Mouse (Mus musculus): ENCODE data around the gene Ren1. TPM values are rescaled to one million over a fixed set of nuclear protein-coding genes. Genes with fewer than 3 reads are reported as not detected.
A peak's percentile ranks its signal among the peaks of the same experiment; 100 is the strongest.

Gene Ren1
- total and polyA plus RNA-seq, 3 experiments, result not detected

GRCm38 (mm10) chr1:133311946-133312345 lies 38.4 kb upstream of the Ren1 start:
- no peak for DNase-seq (ENCODE audit: low spot score)
- Histone ChIP-seq H3K9me3 (replicated peaks) (no peaks in the 10 kb centered on the region), H3K4me1 (ENCODE audit: insufficient read depth, low read depth, low read length) (no peaks in the 10 kb centered on the region), H3K36me3 (replicated peaks) (no peaks in the 10 kb centered on the region), H3K4me3 (ENCODE audit: low read depth, low read length) (no peak overlapping the region), H3K27me3 (ENCODE audit: insufficient read depth, low read length) (peaks cover 4% of the 10 kb centered on the region; the same call in 1 of the 2 replicates)
- TF ChIP-seq GATA2 (IDR thresholded peaks at IDR 0.05; ENCODE audit: borderline replicate concordance, low read depth, low read length) (no peak), GATA1 (IDR thresholded peaks at IDR 0.05; ENCODE audit: borderline replicate concordance, low read length) (no peak), TAL1 (conservative IDR thresholded peaks at IDR 0.05; ENCODE audit: low read depth, low read length) (no peak), CTCF (IDR thresholded peaks at IDR 0.05; ENCODE audit: low read depth, low read length) (no peak), POLR2AphosphoS5 (IDR thresholded peaks at IDR 0.05; ENCODE audit: insufficient replicate concordance, low read depth, low read length) (no peak)
- no peak for ATAC-seq (ENCODE audit: extremely low read depth, insufficient number of reproducible peaks, low FRiP score, poor library complexity, severe bottlenecking)

GRCm38 (mm10) chr1:133314364-133314763 lies 35.9 kb upstream of the Ren1 start:
- no peaks in the 10 kb centered on the region for H3K4me1 ChIP-seq (ENCODE audit: insufficient read depth, low read depth, low read length)
- H3K9me3 ChIP-seq (replicated peaks), result peaks cover 4% of the 10 kb centered on the region; the same call in 1 of the 2 replicates
- no peak overlapping the region for H3K4me3 ChIP-seq (ENCODE audit: low read depth, low read length)
- peak; percentile 67 for TF ChIP-seq CTCF (IDR thresholded peaks at IDR 0.05; ENCODE audit: low read depth, low read length)
- no peak for TF ChIP-seq POLR2AphosphoS5 (IDR thresholded peaks at IDR 0.05; ENCODE audit: insufficient replicate concordance, low read depth, low read length)
- TF ChIP-seq GATA2 (IDR thresholded peaks at IDR 0.05; ENCODE audit: borderline replicate concordance, low read depth, low read length), result no peak
- TF ChIP-seq GATA1 (IDR thresholded peaks at IDR 0.05; ENCODE audit: borderline replicate concordance, low read length), result no peak
- no peak for TF ChIP-seq TAL1 (conservative IDR thresholded peaks at IDR 0.05; ENCODE audit: low read depth, low read length)
- DNase-seq (ENCODE audit: low spot score) (no peak), ATAC-seq (ENCODE audit: extremely low read depth, insufficient number of reproducible peaks, low FRiP score, poor library complexity, severe bottlenecking) (no peak)
- no peaks in the 10 kb centered on the region; the same call in 1 of the 2 replicates for H3K27me3 ChIP-seq (ENCODE audit: insufficient read depth, low read length)
- no peaks in the 10 kb centered on the region for H3K36me3 ChIP-seq (replicated peaks)

GRCm38 (mm10) chr1:133315775-133316174 lies 34.5 kb upstream of the Ren1 start:
- no peak overlapping the region for H3K4me3 ChIP-seq (ENCODE audit: low read depth, low read length)
- no peaks in the 10 kb centered on the region; the same call in 1 of the 2 replicates for H3K27me3 ChIP-seq (ENCODE audit: insufficient read depth, low read length)
- H3K4me1 ChIP-seq (ENCODE audit: insufficient read depth, low read depth, low read length), result no peaks in the 10 kb centered on the region
- H3K9me3 ChIP-seq (replicated peaks), result peaks cover 4% of the 10 kb centered on the region; the same call in 1 of the 2 replicates
- DNase-seq (ENCODE audit: low spot score) (no peak), ATAC-seq (ENCODE audit: extremely low read depth, insufficient number of reproducible peaks, low FRiP score, poor library complexity, severe bottlenecking) (no peak)
- TF ChIP-seq TAL1 (conservative IDR thresholded peaks at IDR 0.05; ENCODE audit: low read depth, low read length), result no peak
- no peak for TF ChIP-seq POLR2AphosphoS5 (IDR thresholded peaks at IDR 0.05; ENCODE audit: insufficient replicate concordance, low read depth, low read length)
- no peak for TF ChIP-seq GATA1 (IDR thresholded peaks at IDR 0.05; ENCODE audit: borderline replicate concordance, low read length)
- no peak for TF ChIP-seq CTCF (IDR thresholded peaks at IDR 0.05; ENCODE audit: low read depth, low read length)
- TF ChIP-seq GATA2 (IDR thresholded peaks at IDR 0.05; ENCODE audit: borderline replicate concordance, low read depth, low read length), result no peak
- H3K36me3 ChIP-seq (replicated peaks), result no peaks in the 10 kb centered on the region

GRCm38 (mm10) chr1:133316577-133316976 lies 33.7 kb upstream of the Ren1 start:
- TF ChIP-seq GATA2 (IDR thresholded peaks at IDR 0.05; ENCODE audit: borderline replicate concordance, low read depth, low read length), result no peak
- Histone ChIP-seq H3K4me1 (ENCODE audit: insufficient read depth, low read depth, low read length) (no peaks in the 10 kb centered on the region), H3K4me3 (ENCODE audit: low read depth, low read length) (no peak overlapping the region), H3K9me3 (replicated peaks) (peaks cover 4% of the 10 kb centered on the region; the same call in 1 of the 2 replicates), H3K27me3 (ENCODE audit: insufficient read depth, low read length) (no peaks in the 10 kb centered on the region; the same call in 1 of the 2 replicates), H3K36me3 (replicated peaks) (no peaks in the 10 kb centered on the region)
- DNase-seq (ENCODE audit: low spot score), result no peak
- no peak for ATAC-seq (ENCODE audit: extremely low read depth, insufficient number of reproducible peaks, low FRiP score, poor library complexity, severe bottlenecking)

- H3K9me3 ChIP-seq (replicated peaks), result peaks cover 4% of the 10 kb centered on the region; the same call in 1 of the 2 replicates
- H3K4me3 ChIP-seq (ENCODE audit: low read depth, low read length), result no peak overlapping the region
- H3K27me3 ChIP-seq (ENCODE audit: insufficient read depth, low read length), result no peaks in the 10 kb centered on the region; the same call in 1 of the 2 replicates
- no peaks in the 10 kb centered on the region for H3K4me1 ChIP-seq (ENCODE audit: insufficient read depth, low read depth, low read length)
- DNase-seq (ENCODE audit: low spot score) (no peak), ATAC-seq (ENCODE audit: extremely low read depth, insufficient number of reproducible peaks, low FRiP score, poor library complexity, severe bottlenecking) (no peak)
- TF ChIP-seq GATA2 (IDR thresholded peaks at IDR 0.05; ENCODE audit: borderline replicate concordance, low read depth, low read length) (no peak), CTCF (IDR thresholded peaks at IDR 0.05; ENCODE audit: low read depth, low read length) (no peak), TAL1 (conservative IDR thresholded peaks at IDR 0.05; ENCODE audit: low read depth, low read length) (no peak), POLR2AphosphoS5 (IDR thresholded peaks at IDR 0.05; ENCODE audit: insufficient replicate concordance, low read depth, low read length) (no peak), GATA1 (IDR thresholded peaks at IDR 0.05; ENCODE audit: borderline replicate concordance, low read length) (no peak)
- H3K36me3 ChIP-seq (replicated peaks), result no peaks in the 10 kb centered on the region
These were observed 33.2 kb upstream of the Ren1 start for GRCm38 (mm10) chr1:133317149-133317548.

- TF ChIP-seq POLR2AphosphoS5 (IDR thresholded peaks at IDR 0.05; ENCODE audit: insufficient replicate concordance, low read depth, low read length) (no peak), GATA2 (IDR thresholded peaks at IDR 0.05; ENCODE audit: borderline replicate concordance, low read depth, low read length) (no peak), TAL1 (conservative IDR thresholded peaks at IDR 0.05; ENCODE audit: low read depth, low read length) (no peak), GATA1 (IDR thresholded peaks at IDR 0.05; ENCODE audit: borderline replicate concordance, low read length) (no peak), CTCF (IDR thresholded peaks at IDR 0.05; ENCODE audit: low read depth, low read length) (no peak)
- Histone ChIP-seq H3K9me3 (replicated peaks) (peaks cover 4% of the 10 kb centered on the region; the same call in 1 of the 2 replicates), H3K4me1 (ENCODE audit: insufficient read depth, low read depth, low read length) (no peaks in the 10 kb centered on the region), H3K4me3 (ENCODE audit: low read depth, low read length) (no peak within 1 kb of the TSS), H3K36me3 (replicated peaks) (no peaks in the 10 kb centered on the region), H3K27me3 (ENCODE audit: insufficient read depth, low read length) (no peaks in the 10 kb centered on the region)
- ATAC-seq (ENCODE audit: extremely low read depth, insufficient number of reproducible peaks, low FRiP score, poor library complexity, severe bottlenecking), result no peak
- DNase-seq (ENCODE audit: low spot score), result no peak
These were observed 28.9 kb upstream of the Ren1 start, which contains the start of gene Kiss1 for GRCm38 (mm10) chr1:133321267-133321925. Kiss1 (plus strand) TSS chr1:133321875.
